Mouse (Mus musculus) A20 (cell line): ENCODE results near the gene Xylt1.

Experiments
- DNase-seq: peaks from one replicate; pipeline ENCODE4 v3.0.0-alpha.2; 2011; ENCODE audit warnings: low read depth, low spot score

Gene Xylt1

DNA sequence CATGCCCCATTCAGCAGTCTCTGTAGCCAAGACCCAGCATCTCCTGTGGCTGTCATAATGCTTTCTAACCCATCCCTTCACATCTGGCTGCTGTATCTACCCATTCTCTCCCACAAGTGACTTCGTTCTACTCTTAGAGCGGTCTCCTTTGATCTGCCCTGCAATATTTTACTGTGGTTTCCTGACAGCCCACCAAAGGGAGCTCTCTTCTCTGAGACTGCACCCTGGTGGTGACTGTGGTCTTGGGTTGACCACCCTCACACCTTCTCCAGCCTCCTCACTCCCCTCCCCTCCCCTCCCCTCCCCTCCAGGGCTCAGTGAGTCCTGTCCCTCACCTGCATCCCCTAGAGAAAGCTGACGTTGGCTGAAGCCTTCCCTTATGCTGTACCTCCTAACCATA is 178.3 kb downstream of the Xylt1 start:
- no peak for DNase-seq

DNA sequence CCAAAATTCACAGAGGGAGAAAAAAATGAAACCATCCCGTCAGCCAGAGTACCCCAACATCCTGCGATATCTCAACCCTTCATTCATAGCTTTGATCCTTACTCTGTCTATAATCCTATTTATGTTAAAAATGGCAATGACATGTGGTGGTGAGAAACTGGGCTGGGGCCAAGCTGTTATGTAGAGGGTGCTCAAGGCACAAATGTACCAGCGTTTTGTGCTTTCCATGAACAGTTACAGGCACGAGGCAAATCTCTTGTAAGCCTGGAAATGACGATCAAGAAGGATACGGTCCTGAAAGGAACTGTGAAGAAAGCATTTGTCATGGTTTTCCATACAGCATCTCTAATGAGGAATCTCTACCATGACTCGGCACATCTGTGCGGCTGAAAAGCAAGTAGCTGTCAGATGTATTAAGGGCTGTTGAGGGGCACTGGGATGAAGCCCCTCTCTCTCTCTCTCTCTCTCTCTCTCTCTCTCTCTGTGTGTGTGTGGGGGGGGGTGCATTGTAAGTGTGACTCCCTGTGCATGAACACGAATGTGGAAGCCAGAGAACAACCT is 183.2 kb downstream of the Xylt1 start:
- DNase-seq = no peak

DNA sequence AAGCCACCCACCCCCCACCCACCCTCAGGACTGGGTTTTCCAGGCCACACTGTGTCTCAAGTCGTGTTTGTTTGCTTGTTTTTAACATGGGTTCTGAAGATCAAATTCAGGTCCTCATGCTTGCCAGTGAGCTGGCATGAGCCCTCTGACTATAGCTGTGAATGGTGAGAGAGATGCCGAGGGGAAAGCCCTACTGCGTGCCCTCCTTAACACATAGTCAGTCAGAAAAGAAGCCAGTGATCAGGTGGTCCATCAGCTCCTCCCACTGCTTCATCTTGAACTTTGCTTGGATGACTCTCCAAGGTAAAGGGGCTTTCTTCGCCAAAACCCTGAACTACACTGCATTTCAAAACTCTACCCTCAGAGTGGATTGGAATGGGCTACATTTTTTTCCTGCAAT is 183.8 kb downstream of the Xylt1 start:
- no peak for DNase-seq

DNA sequence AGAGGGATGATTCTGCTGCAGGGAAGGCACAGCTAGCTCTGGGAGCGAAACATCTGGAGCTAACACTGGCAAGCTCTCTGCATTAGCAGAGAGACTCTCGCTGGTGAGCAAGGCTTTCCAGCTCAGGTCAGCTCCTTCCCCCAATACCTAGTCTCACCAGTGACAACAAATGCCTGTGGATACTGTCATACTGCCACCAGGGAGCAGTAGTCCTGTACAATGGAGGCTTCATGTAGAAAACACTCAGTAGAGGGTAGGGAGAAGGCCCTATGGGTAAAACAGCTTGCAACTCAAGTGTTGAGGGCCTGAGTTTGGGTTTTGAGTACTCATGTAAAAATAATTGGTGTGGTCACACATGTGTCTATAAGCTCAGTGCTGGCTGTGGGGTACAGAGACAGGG is 185.3 kb downstream of the Xylt1 start:
- no peak for DNase-seq

DNA sequence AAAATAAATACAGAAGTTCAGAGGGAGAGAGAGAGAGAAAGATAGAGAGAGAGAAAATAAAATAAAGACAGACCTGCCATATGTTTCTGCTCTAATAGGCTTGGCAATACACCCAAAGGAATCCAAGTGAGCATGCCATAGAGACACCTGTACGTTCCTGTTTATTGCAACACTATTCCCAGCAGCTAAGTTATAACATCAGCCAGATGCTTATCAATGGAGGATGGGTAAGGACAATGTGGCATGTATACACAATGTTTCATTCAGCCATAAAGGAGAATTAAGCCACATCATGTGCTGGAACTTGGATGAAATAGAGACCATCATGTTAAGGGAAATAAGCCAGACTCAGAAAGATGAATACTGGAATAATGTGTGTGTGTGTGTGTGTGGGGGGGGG is 186.1 kb downstream of the Xylt1 start:
- no peak for DNase-seq

DNA sequence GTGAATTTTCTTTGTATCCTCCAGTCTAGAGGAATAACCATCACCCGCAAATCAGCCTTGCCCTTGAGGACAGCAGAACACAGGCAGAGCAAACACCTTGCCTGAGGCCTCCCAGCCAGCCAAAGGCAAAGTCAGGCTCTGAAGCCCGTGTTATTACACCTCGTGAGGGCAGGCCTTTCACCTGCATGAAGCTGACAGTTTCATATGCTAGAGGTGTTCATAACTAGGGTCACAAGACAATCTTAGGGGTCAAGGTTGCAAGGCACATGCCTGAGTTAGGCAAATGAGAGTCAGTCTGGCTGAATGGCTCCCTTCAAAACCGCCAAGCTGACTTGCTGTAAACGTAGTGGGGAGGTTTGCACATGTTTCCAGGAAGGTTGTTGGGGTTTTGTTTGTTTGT is 186.5 kb downstream of the Xylt1 start:
- DNase-seq = no peak

DNA sequence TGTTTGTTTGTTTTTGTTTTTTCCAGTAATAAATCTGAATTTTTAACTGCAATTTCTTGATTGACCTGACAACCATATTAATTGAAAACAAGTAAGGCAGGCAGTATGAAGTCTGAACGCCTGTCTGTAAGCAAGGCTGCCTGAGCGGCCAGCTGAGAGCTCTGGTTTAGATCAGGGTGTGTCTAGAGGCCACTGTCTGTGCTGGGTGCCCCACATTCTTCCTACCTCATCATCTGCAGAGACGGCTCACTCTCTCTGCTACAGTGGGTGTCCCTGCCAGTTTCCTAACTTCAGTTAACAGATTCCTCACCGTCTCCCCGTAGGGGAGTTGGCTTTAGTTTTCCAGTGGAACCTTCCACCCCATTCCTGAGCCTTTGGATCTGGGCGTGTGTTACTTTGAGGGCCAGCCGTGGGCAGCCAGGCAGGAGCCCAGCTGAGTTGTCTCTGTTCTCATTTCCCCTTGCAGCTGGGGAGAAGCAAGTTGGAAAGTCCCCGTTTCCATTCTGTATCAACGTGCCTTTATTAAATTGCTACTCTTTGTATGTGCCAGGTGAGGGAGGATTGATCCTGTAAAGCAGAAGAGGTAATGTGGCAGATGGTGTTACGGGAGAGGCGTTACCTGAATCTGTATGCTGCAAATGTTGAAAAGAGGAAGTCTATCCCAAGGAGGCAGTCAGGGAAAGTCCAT is 187.0 kb downstream of the Xylt1 start:
- no peak for DNase-seq

DNA sequence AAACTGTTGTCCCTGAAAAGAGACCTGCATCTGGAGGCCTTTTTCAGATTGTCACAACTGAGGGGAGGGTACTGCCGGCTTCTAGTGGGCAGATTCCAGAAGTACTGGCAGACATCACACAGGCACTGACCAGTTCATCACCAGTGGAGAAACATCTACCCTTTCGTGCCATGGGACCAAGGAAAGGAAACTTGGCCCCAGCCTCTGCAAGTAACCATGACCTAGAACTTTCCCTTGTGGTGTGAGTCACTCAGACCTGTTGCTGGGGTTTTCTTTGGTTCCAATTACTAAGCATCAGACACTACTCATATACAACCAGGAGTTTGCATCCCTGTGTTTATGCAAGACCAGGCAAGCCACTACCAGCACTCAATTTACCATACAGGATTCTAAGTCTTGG is 190.4 kb downstream of the Xylt1 start:
- no peak for DNase-seq

DNA sequence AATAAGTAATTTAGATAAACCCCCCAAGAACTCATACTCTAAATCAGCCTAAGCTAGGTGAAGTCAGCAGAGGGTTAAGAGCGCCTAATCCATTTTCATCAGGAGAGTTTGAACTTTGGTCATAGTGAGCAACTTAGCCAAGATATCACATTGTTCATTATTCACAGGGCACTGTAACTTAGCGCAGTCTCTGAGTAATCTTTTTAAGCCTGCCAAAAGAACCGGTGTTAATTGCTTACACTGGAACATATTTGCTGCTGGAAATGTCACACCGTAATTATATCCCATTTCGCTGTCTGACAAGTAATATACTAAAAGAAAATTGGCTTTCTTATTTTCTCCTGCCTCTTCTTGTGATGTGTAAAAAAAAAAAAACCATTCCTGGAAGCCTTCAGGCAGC is 190.9 kb downstream of the Xylt1 start:
- no peak for DNase-seq

DNA sequence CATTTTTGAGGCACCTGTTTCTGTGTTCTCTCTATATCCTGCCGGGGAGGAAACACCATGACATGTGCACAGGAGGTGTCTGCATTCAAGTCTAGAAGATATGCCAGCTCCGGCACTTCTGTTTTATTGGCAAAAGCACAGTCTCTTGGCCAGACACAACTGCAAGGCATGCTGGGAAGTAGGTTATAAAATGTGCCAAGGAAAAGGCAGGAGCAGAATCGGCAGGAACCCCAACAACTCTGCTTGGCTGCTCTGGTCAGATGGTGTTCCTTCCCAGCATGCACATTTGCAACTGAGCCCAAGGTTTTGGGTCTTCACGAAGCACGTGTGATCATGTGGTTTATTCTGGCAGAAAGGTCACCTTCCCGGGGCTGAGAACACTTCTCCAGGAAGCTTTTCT is 192.4 kb downstream of the Xylt1 start:
- DNase-seq = no peak

DNA sequence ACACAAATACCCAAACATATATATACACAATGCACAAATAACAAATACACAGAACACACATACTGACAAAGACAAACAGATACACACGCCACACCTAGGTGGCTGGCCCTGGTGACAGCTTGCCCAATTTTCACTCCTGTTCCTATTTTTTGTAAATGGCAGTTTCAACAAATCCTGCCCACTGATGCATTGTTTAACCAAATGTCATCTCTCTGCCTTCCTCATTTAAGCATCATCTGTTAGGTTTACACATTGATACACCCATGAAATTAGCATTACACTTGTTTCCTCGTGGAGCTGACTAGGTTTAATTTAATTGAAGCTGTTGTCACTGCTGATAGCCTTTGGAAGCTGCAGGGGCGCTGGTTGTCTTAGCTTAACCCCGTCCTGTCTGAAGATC is 194.6 kb downstream of the Xylt1 start:
- no peak for DNase-seq

DNA sequence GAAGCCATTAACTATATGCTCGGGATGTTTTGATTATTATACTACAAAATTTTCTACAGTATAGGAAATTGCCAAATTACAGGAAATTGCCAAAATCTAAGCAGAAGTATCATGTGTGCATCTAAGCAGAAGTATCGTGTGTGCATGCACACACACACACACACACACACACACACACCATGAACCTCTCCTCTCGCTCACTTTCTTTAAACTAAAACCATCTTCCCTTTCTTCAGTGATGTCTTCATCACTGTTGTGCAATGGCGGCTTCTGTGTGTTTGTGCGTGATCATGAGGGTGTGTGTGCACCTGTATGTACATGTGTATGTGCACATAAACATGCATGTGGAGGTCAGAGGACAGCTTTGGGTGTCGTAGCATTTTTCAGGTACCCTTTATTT is 196.3 kb downstream of the Xylt1 start:
- no peak for DNase-seq

DNA sequence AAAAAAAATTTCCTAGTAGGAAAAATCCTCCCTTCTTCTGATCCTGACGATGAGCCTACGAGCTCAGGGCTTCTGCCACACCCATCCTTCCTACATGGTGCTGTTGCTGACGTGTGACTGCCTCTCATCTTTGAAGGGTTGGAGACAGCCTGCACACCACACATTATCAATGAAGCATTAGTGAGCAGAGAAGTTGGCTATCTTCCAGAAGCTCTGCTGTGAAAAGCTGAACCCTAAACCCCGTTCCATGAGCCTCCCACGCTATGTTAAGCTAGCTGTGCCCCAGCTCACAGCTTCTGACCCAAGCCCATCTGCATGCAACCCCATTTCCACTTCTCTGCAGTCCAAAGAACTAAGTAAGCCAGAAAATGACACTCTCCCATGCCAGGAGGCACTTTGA is 204.4 kb downstream of the Xylt1 start:
- no peak for DNase-seq

DNA sequence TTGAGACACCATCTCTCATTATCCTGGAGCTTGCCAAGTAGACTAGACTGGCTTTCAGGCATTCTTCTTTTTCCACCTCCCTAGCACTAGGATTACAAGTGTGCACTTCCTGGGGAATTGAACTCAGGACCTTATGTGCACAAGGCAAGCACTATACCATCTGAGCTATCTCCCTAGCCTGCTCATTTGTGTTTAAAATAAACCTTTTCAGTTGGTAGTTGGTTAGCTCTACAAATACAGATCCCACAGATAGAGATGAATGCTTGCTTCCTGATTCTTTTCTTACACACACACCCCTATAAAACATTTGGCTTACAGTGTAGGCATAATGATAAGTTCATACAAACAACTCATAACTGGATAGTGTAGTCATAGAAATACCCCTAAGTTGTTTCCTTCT is 206.0 kb downstream of the Xylt1 start:
- no peak for DNase-seq

DNA sequence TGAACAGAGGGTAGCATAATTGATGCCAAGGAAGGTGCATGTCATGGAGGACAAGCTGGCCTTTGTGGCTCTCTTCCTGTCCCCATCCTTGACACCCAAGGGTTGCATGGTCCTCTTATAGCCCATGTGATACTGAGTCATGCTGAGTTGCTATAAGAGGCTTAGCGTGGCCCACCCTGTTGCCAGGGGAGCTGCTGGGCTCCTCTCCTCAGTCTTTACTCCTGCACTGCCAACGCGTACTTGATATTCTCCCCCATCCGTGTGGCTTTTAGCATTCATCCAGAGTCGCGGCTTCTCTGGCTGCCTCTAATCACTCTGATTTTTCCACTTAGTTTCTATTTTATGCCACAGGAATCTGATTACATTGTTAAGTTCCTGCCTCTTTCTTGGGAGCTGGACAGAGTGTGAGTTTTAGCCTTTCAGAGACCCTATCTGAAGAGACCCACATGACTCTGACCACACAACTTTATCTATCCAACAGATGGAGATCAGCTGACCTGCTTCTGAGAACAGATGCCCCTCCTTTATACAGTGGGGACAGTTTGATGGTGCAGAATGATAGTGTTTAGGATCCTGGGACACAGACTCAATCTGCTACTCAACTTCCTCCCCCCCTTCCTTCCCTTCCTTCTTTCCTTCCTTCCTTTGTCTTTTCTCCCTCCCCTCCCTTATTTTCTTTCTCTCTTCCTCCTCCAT is 206.6 kb downstream of the Xylt1 start:
- DNase-seq = no peak

DNA sequence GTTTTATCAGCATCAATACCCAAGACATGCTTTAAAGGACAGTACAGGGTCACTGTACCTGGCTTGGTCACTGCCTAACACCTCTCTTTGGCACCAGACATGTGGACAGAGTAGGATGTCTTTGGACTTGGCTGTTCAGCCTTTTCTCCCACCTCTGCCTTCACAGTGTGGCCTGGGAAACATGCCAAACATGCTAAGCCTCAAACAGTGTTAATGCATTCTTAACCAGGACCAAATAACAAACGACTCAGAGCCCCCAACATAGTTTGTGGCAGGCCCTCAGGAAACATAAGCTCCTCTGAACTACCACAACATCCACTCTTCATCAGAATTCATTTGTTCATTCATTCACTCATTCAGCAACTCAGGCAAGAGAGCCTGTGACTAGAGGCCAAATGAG is 207.6 kb downstream of the Xylt1 start:
- no peak for DNase-seq

DNA sequence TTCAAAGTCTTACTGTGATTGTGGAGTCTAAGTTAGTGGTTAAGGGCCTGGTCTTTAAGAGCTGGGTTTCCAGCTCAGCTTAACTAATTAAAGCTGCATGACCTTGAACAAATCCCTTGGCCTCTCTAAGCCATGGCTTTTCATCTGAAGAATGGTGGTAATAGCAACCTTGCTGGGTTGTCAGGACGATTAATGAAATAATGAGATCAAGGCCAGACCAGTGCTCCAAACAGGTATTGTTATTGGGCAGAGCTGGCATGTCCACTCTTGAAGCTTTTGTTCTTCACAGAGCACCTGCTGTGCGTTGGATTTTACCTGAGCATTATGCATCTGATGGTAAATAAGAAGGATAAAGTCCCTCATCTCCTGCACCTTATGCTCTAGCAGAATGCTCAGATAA is 208.6 kb downstream of the Xylt1 start:
- no peak for DNase-seq

DNA sequence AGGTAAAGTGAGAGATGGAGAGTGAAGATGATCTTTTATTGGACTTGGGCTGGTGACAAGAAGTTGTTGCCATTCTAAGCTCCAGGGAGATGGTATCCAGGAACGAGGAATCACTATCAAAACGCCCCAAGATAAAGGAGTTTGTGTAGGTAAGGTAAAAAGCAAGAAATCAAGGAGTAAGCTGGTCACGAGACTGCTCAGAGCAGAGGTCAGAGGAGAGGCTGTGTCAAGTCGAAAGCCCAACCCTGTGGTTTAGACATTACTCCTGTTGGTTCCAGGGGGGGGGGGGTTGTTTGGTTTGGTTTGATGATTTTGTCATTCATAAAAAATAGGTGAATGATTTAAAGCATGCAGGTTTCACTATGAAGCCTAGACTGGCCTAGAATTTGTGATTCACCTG is 209.0 kb downstream of the Xylt1 start:
- DNase-seq = no peak

DNA sequence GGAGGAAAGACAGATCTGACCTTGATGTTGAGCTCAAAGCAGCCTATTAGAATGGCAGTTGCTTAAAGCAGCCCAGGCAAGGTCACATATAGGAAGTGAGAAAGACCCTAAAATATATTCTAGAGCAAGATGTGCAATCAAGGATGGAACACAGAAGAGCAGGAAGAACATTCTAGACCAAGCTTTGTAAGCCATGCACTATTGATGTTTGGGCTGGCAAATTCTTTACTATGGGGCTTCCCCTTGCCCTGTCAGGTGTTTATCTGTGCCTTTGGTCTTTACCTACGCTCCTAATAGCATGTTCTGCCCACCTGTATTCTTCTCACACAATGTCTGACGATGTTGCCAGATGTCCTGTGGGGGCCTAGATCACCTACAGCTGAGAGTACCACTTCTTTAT is 213.4 kb downstream of the Xylt1 start:
- DNase-seq = no peak

DNA sequence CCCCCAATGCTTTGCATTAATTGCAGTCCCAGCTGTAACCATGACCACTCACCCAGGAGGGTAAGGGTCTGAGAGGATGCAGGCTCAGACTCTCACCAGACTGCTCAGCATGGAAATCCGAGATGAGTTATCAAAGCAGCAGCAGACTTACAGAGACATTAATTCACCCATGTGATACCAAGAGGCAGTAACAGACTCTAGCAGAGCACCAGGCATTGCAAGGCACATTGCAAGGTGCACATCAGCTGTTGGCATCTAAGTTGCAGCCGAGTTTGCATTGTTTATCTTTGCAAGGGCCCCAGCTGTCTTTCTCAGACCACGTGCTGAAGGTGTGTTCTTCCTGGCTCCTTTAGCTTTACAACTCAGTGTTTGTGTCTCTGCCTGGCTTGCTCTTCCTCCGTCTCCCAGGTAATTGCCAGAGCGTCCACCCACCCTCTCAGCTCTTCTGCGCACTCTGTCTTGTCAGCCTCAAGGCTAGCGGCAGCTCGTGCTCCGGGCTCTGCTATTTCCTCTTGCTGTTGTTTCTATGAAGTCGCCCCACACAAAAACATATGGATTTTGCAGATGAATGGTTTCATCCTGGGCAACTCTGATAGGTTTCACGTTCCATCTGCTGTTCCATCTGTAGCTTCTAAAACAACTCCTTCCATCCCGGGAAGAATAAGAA is 214.4 kb downstream of the Xylt1 start:
- DNase-seq = no peak

DNA sequence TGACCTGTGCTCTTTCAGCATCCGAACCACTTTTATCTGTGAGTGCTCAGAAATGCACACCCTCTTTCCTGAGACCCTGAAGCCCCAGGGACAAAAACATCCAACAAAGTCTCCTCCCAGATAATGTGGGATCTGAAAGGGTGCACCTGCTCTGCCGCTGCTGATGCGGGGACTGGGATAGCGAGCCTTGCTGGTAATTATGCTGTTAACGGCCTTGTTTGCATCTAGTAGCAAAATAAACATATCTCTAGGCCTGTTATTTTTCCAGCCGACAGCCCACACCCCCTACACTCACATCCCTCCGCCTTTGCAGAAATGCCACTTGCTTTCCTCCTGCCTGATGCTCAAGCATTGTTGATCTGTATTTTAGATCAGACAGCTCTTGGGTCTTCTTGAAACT is 219.7 kb downstream of the Xylt1 start:
- DNase-seq = no peak

DNA sequence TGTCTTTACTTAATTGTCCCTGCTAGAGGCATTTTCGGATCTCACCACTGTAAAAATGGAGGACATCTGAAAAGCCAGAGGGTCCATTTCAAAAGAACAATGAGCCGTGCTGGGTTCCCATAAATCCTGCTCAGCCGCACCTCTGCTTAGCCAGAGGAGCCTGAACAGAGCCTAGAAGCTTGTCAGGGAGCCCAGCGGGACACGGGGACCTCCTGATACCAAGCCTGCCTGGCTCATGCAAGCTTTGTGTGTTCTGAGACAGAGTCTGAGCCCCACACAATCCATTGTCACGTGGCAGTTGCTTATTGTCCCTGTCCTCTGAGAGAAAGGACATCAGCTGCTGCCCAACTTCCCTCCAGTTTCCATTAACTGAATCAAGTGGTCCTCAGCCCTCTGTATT is 229.7 kb downstream of the Xylt1 start:
- DNase-seq = no peak
